Mouse (Mus musculus) hindbrain, embryonic 14.5 days (tissue): ENCODE measurements around the gene Phf1. TPM values are rescaled to one million over a fixed set of nuclear protein-coding genes. Genes with fewer than 3 reads are reported as not detected.

Experiments used
- ATAC-seq: fragments of 200-750 bp; cut with Nextera tagmentation; 2 replicates; pipeline ENCODE4 v1.8.0; 2017; ENCODE audit warnings: moderate number of reproducible peaks, mild to moderate bottlenecking, moderate TSS enrichment, moderate library complexity; ENCODE audit not compliant: low FRiP score
- DNase-seq: peaks from one replicate; pipeline ENCODE4 v3.0.0-alpha.2; 2015; ENCODE audit warnings: low spot score
- H3K27ac ChIP-seq: fragments of 300-500 bp; sonication (generic); 2 replicates; pipeline ENCODE4 v1.5.1; 2014; ENCODE audit warnings: mild to moderate bottlenecking, moderate library complexity
- H3K27me3 ChIP-seq: fragments of 300-500 bp; sonication (generic); 2 replicates; pipeline ENCODE4 v1.6.1; 2014; ENCODE audit warnings: mild to moderate bottlenecking, low read length, mixed read lengths; ENCODE audit not compliant: control insufficient read depth, insufficient read depth
- H3K36me3 ChIP-seq: fragments of 300-500 bp; sonication (generic); replicated peaks from 2 replicates; pipeline ENCODE4 v1.6.1; 2014; ENCODE audit not compliant: control insufficient read depth, insufficient read depth
- H3K4me1 ChIP-seq: fragments of 300-500 bp; sonication (generic); replicated peaks from 2 replicates; pipeline ENCODE4 v1.6.1; 2014; ENCODE audit warnings: antibody characterized with exemption, low read length, mixed read lengths; ENCODE audit not compliant: control insufficient read depth, insufficient read depth
- H3K4me2 ChIP-seq: fragments of 300-500 bp; sonication (generic); replicated peaks from 2 replicates; pipeline ENCODE4 v1.6.1; 2014; ENCODE audit warnings: mild to moderate bottlenecking, moderate library complexity
- H3K4me3 ChIP-seq: fragments of 300-500 bp; sonication (generic); replicated peaks from 2 replicates; pipeline ENCODE4 v1.5.1; 2014; ENCODE audit warnings: mild to moderate bottlenecking, low read length
- H3K9ac ChIP-seq: fragments of 300-500 bp; sonication (generic); 2 replicates; pipeline ENCODE4 v1.6.1; 2014
- H3K9me3 ChIP-seq: fragments of 300-500 bp; sonication (generic); 2 replicates; pipeline ENCODE4 v1.6.1; 2016; ENCODE audit warnings: low read length; ENCODE audit not compliant: control insufficient read depth
- WGBS: fragments of 180-500 bp; shearing (Covaris S2); extraction: QIAGEN DNeasy Blood & Tissue Kit; methylation state at CpG from one replicate; pipeline ENCODE4 v1.1.7; 2014; 5-methylcytosine and 5-hydroxymethylcytosine counted together
- polyA plus RNA-seq: library from polyadenylated mRNA; unstranded; fragments of >200 nt; fragmentation: Nextera tagmentation; extraction: Ambion mirVana; gene quantifications from 2 replicates; pipeline ENCODE4 v1.2.1, GENCODE M21; 2014

Gene Phf1
- polyA plus RNA-seq = 20.6 and 23.3 TPM in 2 replicates

DNA sequence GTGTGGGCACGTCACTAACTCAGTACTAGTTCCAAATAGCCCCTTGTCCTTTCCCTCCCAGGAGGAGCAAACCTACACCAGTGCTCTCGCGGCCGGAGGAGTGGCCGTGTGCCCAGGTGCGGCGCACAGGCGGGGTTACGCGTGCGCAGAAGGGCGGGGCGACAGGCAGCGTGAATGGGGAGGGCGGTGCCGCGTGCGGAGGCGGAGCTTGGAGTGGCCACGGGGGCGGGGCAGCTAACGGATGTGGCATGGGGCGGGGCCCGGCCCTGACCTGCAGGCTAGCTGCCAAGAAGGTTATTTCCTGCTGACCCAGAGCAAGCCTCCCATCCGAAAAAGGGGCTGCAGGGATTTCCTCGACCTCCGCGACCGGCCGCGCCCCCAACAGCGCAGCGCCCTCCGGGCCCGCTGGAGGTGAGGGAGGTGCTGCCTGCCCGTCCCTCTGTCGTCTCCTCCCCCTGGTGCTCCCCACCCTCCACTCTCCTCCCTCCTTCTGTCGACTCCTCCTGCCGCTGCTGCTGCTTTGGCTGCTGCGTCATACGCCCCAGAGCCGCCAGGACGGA is at the start of gene Phf1:
Gene Phf1 (plus strand): TSS at position 214 of the 560 bp plus-strand sequence.
- Histone ChIP-seq H3K27ac (peak within 1 kb of the TSS; percentile 88), H3K4me3 (peak within 1 kb of the TSS; percentile 79), H3K27me3 (no peaks in the 10 kb centered on the region), H3K4me1 (peaks cover 13% of the 10 kb centered on the region), H3K9ac (peak within 1 kb of the TSS; percentile 87), H3K36me3 (peaks cover 27% of the 10 kb centered on the region), H3K9me3 (no peaks in the 10 kb centered on the region), H3K4me2 (peak within 1 kb of the TSS; percentile 94)
- ATAC-seq = peak; percentile 87
- WGBS = under 1% methylated on average over 41 of the region's 43 CpGs
- peak; percentile 89 for DNase-seq

DNA sequence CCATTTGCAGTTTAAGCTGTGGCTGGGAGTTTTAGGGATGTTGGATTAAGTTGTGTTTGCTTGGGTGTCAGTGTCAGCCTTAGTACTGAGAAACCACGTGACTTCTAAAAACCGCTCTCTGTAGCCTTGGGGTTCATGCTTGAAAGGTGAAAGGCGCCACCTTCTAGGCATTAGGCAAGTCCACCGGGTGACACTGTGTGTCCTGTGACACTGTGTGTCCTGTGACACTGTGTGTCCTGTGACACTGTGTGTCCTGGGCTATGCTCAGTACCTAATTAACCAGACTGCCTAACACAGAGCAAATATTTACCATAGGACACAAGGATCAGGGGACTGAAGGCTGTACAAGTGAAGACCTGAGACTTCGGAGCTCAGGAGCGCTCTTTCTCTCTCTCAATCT is 49.3 kb upstream of the Phf1 start:
- DNase-seq = no peak
- Histone ChIP-seq H3K27ac (no peak overlapping the region), H3K27me3 (peaks cover 8% of the 10 kb centered on the region; the same call in 1 of the 2 replicates), H3K36me3 (no peaks in the 10 kb centered on the region), H3K4me2 (no peak overlapping the region), H3K4me3 (no peak overlapping the region), H3K9ac (no peak overlapping the region), H3K4me1 (peaks cover 13% of the 10 kb centered on the region), H3K9me3 (no peaks in the 10 kb centered on the region)
- WGBS = 84% methylated on average over 6 of the region's 6 CpGs
- ATAC-seq = no peak

DNA sequence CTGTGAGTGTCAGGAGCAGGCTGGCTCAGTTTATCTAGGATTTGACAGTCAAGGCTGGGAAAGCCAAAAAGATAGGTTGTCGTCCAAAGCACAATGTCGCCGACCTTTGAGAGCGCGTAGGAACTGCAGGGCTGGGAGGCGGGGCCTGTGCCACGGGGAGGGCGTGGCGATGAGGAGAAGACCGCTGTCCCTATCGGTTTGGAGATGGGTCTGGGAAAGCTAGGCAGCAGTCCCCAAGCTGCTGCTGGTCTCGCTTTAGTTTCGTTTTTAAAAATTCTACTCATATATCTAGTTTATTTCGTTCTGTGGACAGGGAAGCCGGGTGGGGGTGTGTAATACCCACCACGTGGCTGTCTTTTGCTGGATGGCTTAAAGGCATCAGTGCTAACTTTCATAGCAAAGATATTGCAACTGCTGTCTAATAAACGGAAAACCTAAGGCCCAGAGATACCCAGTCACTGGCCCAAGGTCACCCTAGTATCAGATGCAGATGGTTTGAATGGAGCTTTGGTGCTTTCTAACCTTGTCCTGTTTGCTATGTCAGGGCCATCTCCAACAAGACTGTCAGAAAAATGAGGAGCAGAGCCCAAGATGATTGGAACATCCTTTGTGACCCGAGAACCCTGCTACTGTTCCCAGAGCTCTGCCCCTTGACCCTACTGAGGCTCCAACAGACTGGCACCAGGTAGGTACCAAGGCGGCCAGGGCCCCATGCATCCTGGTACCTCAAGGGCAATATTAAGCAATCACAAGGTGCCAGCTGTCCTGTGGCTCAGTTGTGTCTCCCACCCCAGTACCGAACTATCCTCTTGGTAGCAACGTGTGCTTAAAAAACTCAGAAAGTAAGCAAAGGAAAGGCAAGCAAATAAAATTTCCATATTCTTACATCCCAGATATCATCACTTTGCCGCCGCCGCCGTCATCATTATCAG is 47.6 kb upstream of the Phf1 start:
- WGBS = 25% methylated on average over 24 of the region's 25 CpGs
- ATAC-seq (no peak), DNase-seq (peak; percentile 66)
- Histone ChIP-seq H3K9ac (peak overlapping the region; percentile 35), H3K9me3 (no peaks in the 10 kb centered on the region), H3K36me3 (no peaks in the 10 kb centered on the region), H3K27me3 (peaks cover 8% of the 10 kb centered on the region; the same call in 1 of the 2 replicates), H3K27ac (no peak overlapping the region), H3K4me2 (peak overlapping the region; percentile 66), H3K4me3 (peak overlapping the region; percentile 35), H3K4me1 (peaks cover 13% of the 10 kb centered on the region)

GRCm38 (mm10) chr17:26886047-26886749 is 46.7 kb upstream of the Phf1 start:
- Histone ChIP-seq H3K4me1 (peaks cover 13% of the 10 kb centered on the region), H3K4me3 (peak overlapping the region; percentile 35), H3K27me3 (peaks cover 8% of the 10 kb centered on the region; the same call in 1 of the 2 replicates), H3K36me3 (no peaks in the 10 kb centered on the region), H3K9me3 (no peaks in the 10 kb centered on the region), H3K27ac (no peak overlapping the region), H3K4me2 (peak overlapping the region; percentile 66), H3K9ac (0 out of 2 replicates have a peak overlapping the region, but pooled peaks have one; percentile 12)
- peak; percentile 88 for DNase-seq
- 9% methylated on average over 30 of the region's 30 CpGs for WGBS
- peak; percentile 89 for ATAC-seq

GRCm38 (mm10) chr17:26887926-26888325 is 44.9 kb upstream of the Phf1 start:
- no peak for ATAC-seq
- no peak overlapping the region for H3K4me3 ChIP-seq
- H3K9me3 ChIP-seq = no peaks in the 10 kb centered on the region
- peaks cover 20% of the 10 kb centered on the region for H3K4me1 ChIP-seq
- H3K4me2 ChIP-seq = no peak overlapping the region
- no peak overlapping the region for H3K9ac ChIP-seq
- H3K36me3 ChIP-seq = no peaks in the 10 kb centered on the region
- no peak overlapping the region for H3K27ac ChIP-seq
- peaks cover 8% of the 10 kb centered on the region; the same call in 1 of the 2 replicates for H3K27me3 ChIP-seq
- 31% methylated on average over 3 of the region's 3 CpGs for WGBS
- no peak for DNase-seq

DNA sequence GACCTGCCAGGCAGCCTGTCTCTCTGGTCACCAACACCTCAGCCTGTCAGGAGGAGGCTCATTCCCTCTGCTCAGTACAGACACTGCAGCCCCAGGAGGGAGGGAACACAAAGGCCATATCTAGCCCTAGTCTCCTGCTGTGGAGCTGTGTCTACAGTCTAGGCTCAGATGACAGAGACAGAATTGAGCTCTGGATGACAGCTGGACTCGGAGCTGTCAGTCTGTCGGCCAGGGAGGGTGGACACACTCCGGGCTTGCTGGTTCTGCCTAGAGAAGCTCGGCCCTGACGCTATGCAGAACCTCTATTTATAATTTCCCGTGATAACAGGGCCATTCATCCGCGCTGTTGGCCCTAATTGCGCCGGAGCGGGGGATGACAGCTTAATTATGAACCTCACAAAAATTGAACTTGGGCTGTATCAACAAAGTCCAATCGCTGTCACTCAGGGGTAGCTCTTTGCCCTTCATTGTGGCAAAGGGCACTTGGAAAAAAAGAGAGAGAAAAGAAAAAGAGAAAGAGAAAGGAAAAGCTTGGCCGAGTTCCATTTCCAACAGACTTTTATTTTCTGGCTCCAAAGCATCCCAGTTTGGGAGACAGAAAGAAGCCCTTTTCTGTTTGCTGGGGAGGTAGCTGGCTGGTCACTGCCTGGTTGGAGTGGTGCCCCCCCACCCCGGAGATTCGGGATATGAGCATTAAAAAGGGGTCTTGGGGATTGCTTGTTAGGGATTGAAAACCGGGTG is 40.0 kb upstream of the Phf1 start:
- no peak overlapping the region for H3K27ac ChIP-seq
- H3K4me1 ChIP-seq = peaks cover 14% of the 10 kb centered on the region
- H3K9me3 ChIP-seq = no peaks in the 10 kb centered on the region
- H3K4me3 ChIP-seq = no peak overlapping the region
- H3K27me3 ChIP-seq = no peaks in the 10 kb centered on the region
- WGBS = 30% methylated on average over 16 of the region's 16 CpGs
- ATAC-seq (no peak; the same call in 1 of the 2 replicates), DNase-seq (peak; percentile 33)
- peak overlapping the region; percentile 40 for H3K9ac ChIP-seq
- H3K4me2 ChIP-seq = peak overlapping the region; percentile 21; the same call in 1 of the 2 replicates
- H3K36me3 ChIP-seq = no peaks in the 10 kb centered on the region

GRCm38 (mm10) chr17:26893492-26893891 is 39.4 kb upstream of the Phf1 start:
- Histone ChIP-seq H3K36me3 (no peaks in the 10 kb centered on the region), H3K27ac (no peak overlapping the region), H3K4me3 (no peak overlapping the region), H3K4me1 (peaks cover 14% of the 10 kb centered on the region), H3K9ac (no peak overlapping the region), H3K27me3 (no peaks in the 10 kb centered on the region), H3K4me2 (no peak overlapping the region), H3K9me3 (no peaks in the 10 kb centered on the region)
- DNase-seq = no peak
- no peak for ATAC-seq
- 39% methylated on average over 6 of the region's 6 CpGs for WGBS

GRCm38 (mm10) chr17:26894342-26894741 is 38.5 kb upstream of the Phf1 start:
- DNase-seq = no peak

More at GRCm38 (mm10) chr17:26894342-26894741, 38.5 kb upstream of the Phf1 start:
- Histone ChIP-seq H3K27me3 (no peaks in the 10 kb centered on the region), H3K9ac (no peak overlapping the region), H3K4me2 (no peak overlapping the region), H3K4me1 (peaks cover 14% of the 10 kb centered on the region), H3K36me3 (no peaks in the 10 kb centered on the region), H3K27ac (no peak overlapping the region), H3K9me3 (no peaks in the 10 kb centered on the region), H3K4me3 (no peak overlapping the region)
- ATAC-seq = no peak
- 59% methylated on average over 6 of the region's 6 CpGs for WGBS
